Mouse (Mus musculus): ENCODE measurements around the gene Eci2. TPM values are rescaled to one million over a fixed set of nuclear protein-coding genes. Genes with fewer than 3 reads are reported as not detected.
"Not testable (repeated sequence)": the region's sequence is repeated elsewhere in the genome, so short reads cannot be mapped to it uniquely, and the experiment has no call there.

Gene Eci2
- total RNA-seq, 2 experiments from 2014 or later, result 47.9 to 64.4 TPM

GRCm38 (mm10) chr13:34993595-34993982, 33.3 kb downstream of the Eci2 start:
- peak; percentile 65 for ATAC-seq (ENCODE audit: poor library complexity, severe bottlenecking)

DNA sequence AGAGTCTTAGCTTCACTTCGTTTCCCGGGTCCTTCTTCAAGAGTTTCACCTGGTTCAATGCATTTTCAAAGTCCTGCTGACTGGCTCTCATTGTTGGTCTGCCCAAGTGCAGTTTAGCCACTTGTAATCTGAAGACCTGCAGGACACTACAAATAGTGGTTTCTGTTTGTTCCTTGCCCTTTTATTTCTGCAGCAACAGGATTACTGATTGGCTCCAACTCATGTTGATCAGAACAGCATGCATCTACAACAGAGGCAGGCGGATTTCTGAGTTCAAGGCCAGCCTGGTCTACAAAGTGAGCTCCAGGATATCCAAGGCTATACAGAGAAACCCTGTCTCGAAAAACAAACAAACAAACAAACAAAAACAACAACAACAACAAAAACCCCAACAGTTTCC, 33.8 kb downstream of the Eci2 start:
- no peak for ATAC-seq (ENCODE audit: poor library complexity, severe bottlenecking)

DNA sequence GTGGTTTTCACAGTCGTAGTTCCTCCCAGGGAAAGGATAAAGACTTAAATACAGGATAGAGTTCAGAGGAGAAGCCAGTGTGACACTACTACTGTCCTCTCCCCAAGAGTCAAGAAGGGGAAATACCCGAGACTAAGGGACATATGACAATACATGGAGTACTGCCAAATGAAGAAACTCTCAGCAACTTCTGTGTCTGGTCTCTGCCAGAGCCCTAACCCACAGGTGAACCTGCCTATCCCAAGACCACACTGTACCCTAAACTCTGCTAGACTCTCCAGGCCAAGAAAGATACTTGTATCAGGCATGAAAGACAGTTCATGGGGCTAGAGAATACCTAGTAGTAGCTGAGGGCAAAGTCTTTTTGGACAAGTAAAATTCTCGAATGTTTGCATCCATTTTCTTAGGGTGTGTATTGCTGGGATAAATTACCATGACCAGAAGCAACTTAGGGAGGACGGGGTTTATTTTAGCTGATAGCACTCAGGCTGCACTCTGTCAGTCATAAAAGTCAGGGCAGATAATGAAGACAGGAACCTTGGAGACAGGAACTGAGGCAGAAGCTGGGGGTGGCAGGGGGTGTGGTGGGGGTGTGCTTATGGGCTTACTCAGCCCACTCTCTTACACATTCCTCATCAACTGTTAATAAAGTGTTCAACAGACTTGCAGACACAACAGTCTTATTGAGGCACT, 35.2 kb downstream of the Eci2 start:
- no peak for ATAC-seq (ENCODE audit: poor library complexity, severe bottlenecking)

- ATAC-seq (ENCODE audit: poor library complexity, severe bottlenecking), result peak; percentile 99
Measured at GRCm38 (mm10) chr13:34983479-34983878, 43.4 kb downstream of the Eci2 start.

GRCm38 (mm10) chr13:34978635-34979034, 48.3 kb downstream of the Eci2 start:
- not testable (repeated sequence) for ATAC-seq (ENCODE audit: poor library complexity, severe bottlenecking)

- no peak for ATAC-seq (ENCODE audit: poor library complexity, severe bottlenecking)
Measured at GRCm38 (mm10) chr13:34977410-34977809, 49.5 kb downstream of the Eci2 start.

DNA sequence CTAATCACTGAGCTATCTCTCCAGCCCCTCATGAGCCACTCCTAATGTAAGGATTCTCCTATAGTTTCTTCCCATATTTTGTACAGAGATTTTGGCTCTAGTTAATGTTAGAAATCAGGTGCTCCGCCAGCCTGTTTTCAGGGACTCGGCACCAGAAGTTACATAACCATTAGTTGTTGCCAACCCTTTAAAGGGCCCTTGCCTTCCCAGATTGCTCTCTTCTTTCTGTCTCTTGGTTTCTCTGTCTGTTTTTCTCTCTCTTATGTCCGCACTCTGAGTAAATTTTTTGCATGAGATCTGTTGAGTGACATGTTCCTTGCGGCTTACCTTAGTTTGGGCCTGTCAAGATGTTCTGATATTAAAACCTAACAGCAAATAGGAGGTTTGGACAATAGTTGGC, 50.8 kb downstream of the Eci2 start:
- ATAC-seq (ENCODE audit: poor library complexity, severe bottlenecking), result no peak

- ATAC-seq (ENCODE audit: poor library complexity, severe bottlenecking), result no peak; the same call in 1 of the 2 replicates
Measured at GRCm38 (mm10) chr13:34973770-34974169, 53.1 kb downstream of the Eci2 start.

DNA sequence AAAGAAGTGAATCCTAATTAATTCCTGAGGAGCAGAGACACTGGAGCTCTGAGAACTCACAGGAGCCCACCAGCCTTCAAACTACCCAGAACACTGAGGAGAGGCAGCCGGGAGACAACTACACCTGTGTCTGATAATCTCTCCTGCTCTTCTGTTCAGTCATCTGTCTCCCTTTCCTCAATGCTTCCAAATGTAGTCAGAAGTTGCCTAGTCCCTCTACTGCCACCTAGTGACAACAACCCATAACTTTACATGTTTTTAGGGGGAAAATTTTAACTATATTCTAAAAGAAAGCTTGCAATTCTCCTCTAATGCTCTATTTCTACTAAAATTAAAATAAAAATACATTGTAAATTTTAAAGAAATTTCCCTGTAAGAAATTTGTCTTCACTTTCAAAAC, 53.7 kb downstream of the Eci2 start:
- ATAC-seq (ENCODE audit: poor library complexity, severe bottlenecking), result peak; percentile 54; the same call in 1 of the 2 replicates

DNA sequence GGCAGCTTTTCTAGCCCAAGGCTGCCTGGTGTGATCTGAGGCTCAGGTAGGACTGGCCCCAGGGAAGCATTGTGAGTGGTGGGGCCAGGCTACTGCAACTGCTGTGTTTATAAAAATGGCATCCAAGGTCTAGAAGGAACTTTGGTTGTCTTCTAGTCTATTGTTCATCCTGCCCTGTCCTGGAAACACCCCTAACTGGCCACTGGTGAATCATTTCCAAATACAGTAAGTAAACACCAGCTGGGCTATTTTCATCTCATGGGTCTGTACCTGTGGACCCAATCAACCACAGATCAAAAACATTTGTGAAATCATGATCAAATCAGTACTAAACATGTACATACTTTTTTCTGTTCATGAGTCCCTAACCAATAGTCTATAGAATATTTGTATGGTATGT, 54.4 kb downstream of the Eci2 start:
- not testable (repeated sequence) for ATAC-seq (ENCODE audit: poor library complexity, severe bottlenecking)

DNA sequence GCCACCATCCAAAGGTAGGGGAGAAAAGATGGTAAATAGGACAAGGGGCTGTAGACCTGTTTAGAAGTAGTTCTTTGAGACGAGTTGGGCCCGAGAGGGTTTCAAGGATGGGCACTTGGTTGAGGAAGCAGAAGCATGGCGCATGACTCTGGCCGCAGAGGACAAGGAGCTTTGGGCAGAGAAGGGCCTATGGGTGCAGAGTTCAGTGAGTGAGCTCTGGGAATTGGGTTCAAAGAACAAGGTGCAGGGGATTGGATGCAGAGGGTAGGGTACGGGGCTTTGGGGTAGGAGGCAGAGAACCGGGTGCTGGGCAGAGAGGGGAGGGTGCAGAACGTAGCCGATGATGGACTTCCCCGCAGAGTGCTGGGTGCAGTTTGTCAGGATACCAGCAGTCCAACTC, 61.2 kb downstream of the Eci2 start:
- peak; percentile 35; the same call in 1 of the 2 replicates for ATAC-seq (ENCODE audit: poor library complexity, severe bottlenecking)

- no peak for ATAC-seq (ENCODE audit: poor library complexity, severe bottlenecking)
Measured at GRCm38 (mm10) chr13:34964866-34965265, 62.0 kb downstream of the Eci2 start.

DNA sequence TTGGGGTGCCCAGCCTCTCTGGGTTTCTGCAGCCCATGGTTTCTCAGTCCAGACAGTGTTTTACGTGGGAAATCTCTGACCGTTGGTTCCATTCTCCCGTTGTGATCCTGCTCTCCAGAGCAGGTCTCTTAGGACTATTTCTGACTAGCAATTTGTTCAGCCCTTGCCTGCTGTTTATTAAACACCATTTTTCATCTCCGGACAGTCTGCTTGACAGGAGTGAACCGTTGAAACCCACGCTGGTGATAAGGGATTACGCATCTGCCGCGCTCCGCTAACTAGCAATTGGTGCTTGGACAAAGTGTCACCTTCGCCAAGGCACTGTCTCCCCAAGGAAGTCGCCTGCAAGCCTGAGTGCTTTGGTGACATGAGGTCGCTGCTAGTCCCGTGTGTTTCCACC, 62.5 kb downstream of the Eci2 start:
- no peak for ATAC-seq (ENCODE audit: poor library complexity, severe bottlenecking)

- ATAC-seq (ENCODE audit: poor library complexity, severe bottlenecking), result peak; percentile 66
Measured at GRCm38 (mm10) chr13:34963511-34964397, 63.1 kb downstream of the Eci2 start, which contains the start of gene Eci3. Eci3 (minus strand) TSS chr13:34963810.

GRCm38 (mm10) chr13:34960996-34961770, 65.7 kb downstream of the Eci2 start:
- ATAC-seq (ENCODE audit: poor library complexity, severe bottlenecking), result no peak

DNA sequence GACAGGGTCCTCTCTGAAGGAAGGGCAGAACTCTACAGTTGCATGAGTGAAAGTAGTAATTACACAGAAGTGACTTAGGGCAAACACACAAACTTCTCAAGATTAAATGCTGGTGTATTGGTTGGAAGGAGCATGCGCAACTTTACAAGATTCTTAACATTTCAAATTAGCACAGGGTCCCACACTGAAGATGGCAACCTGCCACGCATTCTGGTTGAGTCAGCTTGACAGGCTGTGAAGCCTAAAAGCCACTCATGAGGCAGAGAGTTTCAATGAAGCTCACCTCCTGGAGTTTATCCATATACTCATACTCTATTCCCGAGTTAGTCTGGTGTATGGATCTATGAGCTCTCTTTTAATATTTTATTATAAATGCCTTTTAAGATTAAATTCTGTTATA, 68.7 kb downstream of the Eci2 start:
- ATAC-seq (ENCODE audit: poor library complexity, severe bottlenecking), result not testable (repeated sequence)

DNA sequence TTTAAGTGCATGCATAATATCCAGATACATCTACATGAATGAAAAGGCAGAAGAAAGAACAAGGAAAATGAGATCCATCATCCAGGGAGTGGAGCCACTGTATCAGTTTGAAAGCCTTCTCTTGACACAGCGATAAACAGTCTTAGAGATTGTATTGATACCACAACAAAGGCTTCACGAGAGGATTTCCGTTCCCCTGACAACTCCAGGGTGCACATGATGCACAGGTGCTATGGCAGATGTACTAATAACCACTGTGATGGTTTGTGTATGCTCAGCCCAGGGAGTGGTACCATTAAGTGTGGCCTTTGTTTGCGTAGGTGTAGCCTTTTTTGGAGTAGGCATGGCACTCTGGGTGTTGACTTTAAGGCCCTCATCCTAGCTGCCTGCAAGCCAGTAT, 70.0 kb downstream of the Eci2 start:
- ATAC-seq (ENCODE audit: poor library complexity, severe bottlenecking), result no peak

DNA sequence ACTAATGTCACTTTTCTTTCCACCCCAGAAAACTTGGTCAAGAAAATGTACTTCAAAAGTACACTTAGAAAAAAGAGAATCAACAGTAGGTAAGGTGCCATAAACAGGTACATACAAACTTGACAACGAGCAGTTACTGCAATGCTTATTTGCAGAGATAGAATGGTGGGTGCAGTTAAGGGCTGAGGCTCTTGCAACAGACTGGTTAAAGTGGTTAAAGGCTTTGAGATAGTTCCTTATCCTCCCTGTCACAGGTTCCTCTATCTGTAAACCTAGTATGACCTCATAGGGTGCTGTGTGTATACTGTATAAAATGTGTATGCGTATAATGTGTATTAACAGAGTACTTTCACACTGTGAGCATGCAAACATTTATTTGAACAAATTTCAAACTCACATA, 75.5 kb downstream of the Eci2 start:
- ATAC-seq (ENCODE audit: poor library complexity, severe bottlenecking), result peak; percentile 99

- no peak for ATAC-seq (ENCODE audit: poor library complexity, severe bottlenecking)
Measured at GRCm38 (mm10) chr13:34942370-34942769, 84.5 kb downstream of the Eci2 start.

DNA sequence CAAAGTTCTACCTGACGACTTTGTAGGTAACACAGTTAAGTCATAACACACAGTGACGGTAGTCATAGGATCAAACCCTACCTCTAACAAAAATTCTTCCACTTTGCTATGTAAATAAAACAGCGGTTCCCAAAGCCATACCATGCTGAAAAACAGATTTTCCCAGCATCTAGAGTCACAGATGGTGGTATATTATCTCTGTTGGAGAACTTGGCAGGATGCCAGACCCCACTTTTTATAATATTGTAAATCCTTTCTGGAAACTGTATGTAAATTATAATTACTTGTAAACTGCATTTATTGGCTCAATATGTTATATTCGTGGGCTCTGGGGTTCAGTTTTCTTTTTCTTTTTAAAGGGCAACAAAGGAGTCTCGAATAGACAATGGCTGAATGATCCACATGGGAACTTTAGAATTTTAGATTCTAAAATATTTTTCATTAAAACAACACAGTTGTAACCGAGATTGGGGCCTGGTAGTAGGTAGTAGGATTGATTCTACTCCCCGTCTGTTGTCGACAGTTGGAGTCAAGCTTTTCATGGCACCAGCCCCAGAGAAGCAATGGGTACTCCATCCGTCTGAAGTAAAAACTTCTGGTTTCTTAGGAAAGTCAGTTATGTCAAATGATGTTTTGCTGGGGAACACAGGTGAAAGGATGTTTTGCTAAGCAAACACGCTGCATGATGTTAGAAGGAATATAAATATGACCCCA, 91.8 kb downstream of the Eci2 start:
- ATAC-seq (ENCODE audit: poor library complexity, severe bottlenecking), result no peak

All from megakaryocyte, adult 5-6 weeks (primary cell).